Mouse (Mus musculus): Measurements from ENCODE around the gene BC024978. TPM values are rescaled to one million over a fixed set of nuclear protein-coding genes. Genes with fewer than 3 reads are reported as not detected.

Gene BC024978
- 2.8 and 3.2 TPM in 2 replicates for polyA plus RNA-seq (2014; fragmentation: Nextera tagmentation; extraction: Ambion mirVana)

- H3K27me3 ChIP-seq (replicated peaks; ENCODE audit: control insufficient read depth, insufficient read depth, low read length), result no peaks in the 10 kb centered on the region
- 1% methylated on average over 64 of the region's 64 CpGs for WGBS
- H3K4me3 ChIP-seq (ENCODE audit: low read depth, low read length), result peak within 1 kb of the TSS; percentile 83
- ATAC-seq (peak; percentile 99), DNase-seq (ENCODE audit: low spot score) (peak; percentile 100)
- peaks cover 41% of the 10 kb centered on the region for H3K36me3 ChIP-seq (ENCODE audit: control insufficient read depth, insufficient read depth, low read length)
- peaks cover 11% of the 10 kb centered on the region for H3K4me1 ChIP-seq (ENCODE audit: control insufficient read depth, insufficient read depth, low read length)
- no peaks in the 10 kb centered on the region for H3K9me3 ChIP-seq (replicated peaks; ENCODE audit: control insufficient read depth, low read length)
- peak within 1 kb of the TSS; percentile 90 for H3K9ac ChIP-seq (ENCODE audit: low read length)
- H3K4me2 ChIP-seq (ENCODE audit: low read length), result peak within 1 kb of the TSS; percentile 92
- peak within 1 kb of the TSS; percentile 97 for H3K27ac ChIP-seq (ENCODE audit: low read depth, low read length)
Observed at GRCm38 (mm10) chr7:27195681-27196611, at the start of gene BC024978, which contains the start of gene Snrpa. BC024978 (plus strand) TSS chr7:27195781. Snrpa (minus strand) TSS chr7:27196271.

- no peak for ATAC-seq
Observed at GRCm38 (mm10) chr7:27153205-27153764, 42.3 kb upstream of the BC024978 start, which contains the start of gene Cyp2t4. Cyp2t4 (plus strand) TSS chr7:27153714.

GRCm38 (mm10) chr7:27156005-27156404 is 39.6 kb upstream of the BC024978 start:
- no peaks in the 10 kb centered on the region for H3K27me3 ChIP-seq (replicated peaks; ENCODE audit: control insufficient read depth, insufficient read depth, low read length)
- peaks cover 35% of the 10 kb centered on the region for H3K36me3 ChIP-seq (ENCODE audit: control insufficient read depth, insufficient read depth, low read length)
- no peaks in the 10 kb centered on the region for H3K9me3 ChIP-seq (replicated peaks; ENCODE audit: control insufficient read depth, low read length)
- 76% methylated on average over 13 of the region's 13 CpGs for WGBS
- no peak overlapping the region; the same call in 1 of the 2 replicates for H3K27ac ChIP-seq (ENCODE audit: low read depth, low read length)
- H3K4me2 ChIP-seq (ENCODE audit: low read length), result no peak overlapping the region
- H3K4me1 ChIP-seq (ENCODE audit: control insufficient read depth, insufficient read depth, low read length), result peaks cover 5% of the 10 kb centered on the region
- DNase-seq (ENCODE audit: low spot score) (no peak), ATAC-seq (no peak)
- H3K9ac ChIP-seq (ENCODE audit: low read length), result no peak overlapping the region
- H3K4me3 ChIP-seq (ENCODE audit: low read depth, low read length), result no peak overlapping the region

More at GRCm38 (mm10) chr7:27153205-27153764, 42.3 kb upstream of the BC024978 start, which contains the start of gene Cyp2t4:
- H3K36me3 ChIP-seq (ENCODE audit: control insufficient read depth, insufficient read depth, low read length), result peaks cover 12% of the 10 kb centered on the region
- H3K9ac ChIP-seq (ENCODE audit: low read length), result no peak within 1 kb of the TSS
- no peak for DNase-seq (ENCODE audit: low spot score)
- H3K4me3 ChIP-seq (ENCODE audit: low read depth, low read length), result no peak within 1 kb of the TSS
- H3K27me3 ChIP-seq (replicated peaks; ENCODE audit: control insufficient read depth, insufficient read depth, low read length), result no peaks in the 10 kb centered on the region
- H3K4me2 ChIP-seq (ENCODE audit: low read length), result no peak within 1 kb of the TSS
- H3K9me3 ChIP-seq (replicated peaks; ENCODE audit: control insufficient read depth, low read length), result no peaks in the 10 kb centered on the region
- no peaks in the 10 kb centered on the region for H3K4me1 ChIP-seq (ENCODE audit: control insufficient read depth, insufficient read depth, low read length)
- H3K27ac ChIP-seq (ENCODE audit: low read depth, low read length), result no peak within 1 kb of the TSS
- WGBS, result 72% methylated on average over 10 of the region's 10 CpGs

DNA sequence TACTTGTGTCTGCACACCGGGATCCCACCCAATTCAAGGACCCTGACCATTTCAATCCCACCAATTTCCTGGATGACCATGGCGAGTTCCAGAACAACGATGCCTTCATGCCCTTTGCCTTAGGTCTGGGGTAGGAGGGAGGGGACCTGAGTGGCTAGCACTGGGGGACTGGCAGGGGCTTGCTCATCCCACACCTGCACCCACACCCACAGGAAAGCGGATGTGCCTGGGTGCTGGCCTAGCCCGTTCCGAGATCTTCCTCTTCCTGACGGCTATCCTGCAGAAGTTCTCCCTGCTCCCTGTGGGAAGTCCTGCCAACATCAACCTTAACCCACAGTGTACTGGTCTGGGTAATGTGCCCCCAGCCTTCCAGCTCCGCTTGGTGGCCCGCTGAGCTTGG is 37.4 kb upstream of the BC024978 start:
- DNase-seq (ENCODE audit: low spot score), result no peak
- no peaks in the 10 kb centered on the region for H3K9me3 ChIP-seq (replicated peaks; ENCODE audit: control insufficient read depth, low read length)
- H3K4me2 ChIP-seq (ENCODE audit: low read length), result no peak overlapping the region

GRCm38 (mm10) chr7:27159256-27159655 is 36.3 kb upstream of the BC024978 start:
- Histone ChIP-seq H3K4me3 (ENCODE audit: low read depth, low read length) (no peak overlapping the region), H3K36me3 (ENCODE audit: control insufficient read depth, insufficient read depth, low read length) (peaks cover 58% of the 10 kb centered on the region), H3K4me1 (ENCODE audit: control insufficient read depth, insufficient read depth, low read length) (peaks cover 23% of the 10 kb centered on the region), H3K27me3 (replicated peaks; ENCODE audit: control insufficient read depth, insufficient read depth, low read length) (no peaks in the 10 kb centered on the region), H3K9ac (ENCODE audit: low read length) (no peak overlapping the region), H3K4me2 (ENCODE audit: low read length) (no peak overlapping the region), H3K27ac (ENCODE audit: low read depth, low read length) (no peak overlapping the region), H3K9me3 (replicated peaks; ENCODE audit: control insufficient read depth, low read length) (no peaks in the 10 kb centered on the region)
- 93% methylated on average over 6 of the region's 6 CpGs for WGBS
- no peak for ATAC-seq
- no peak for DNase-seq (ENCODE audit: low spot score)

More for the DNA sequence above, 37.4 kb upstream of the BC024978 start:
- H3K27ac ChIP-seq (ENCODE audit: low read depth, low read length), result no peak overlapping the region
- no peaks in the 10 kb centered on the region for H3K27me3 ChIP-seq (replicated peaks; ENCODE audit: control insufficient read depth, insufficient read depth, low read length)
- no peak for ATAC-seq
- H3K36me3 ChIP-seq (ENCODE audit: control insufficient read depth, insufficient read depth, low read length), result peaks cover 47% of the 10 kb centered on the region
- peaks cover 12% of the 10 kb centered on the region for H3K4me1 ChIP-seq (ENCODE audit: control insufficient read depth, insufficient read depth, low read length)
- no peak overlapping the region for H3K4me3 ChIP-seq (ENCODE audit: low read depth, low read length)
- WGBS, result 96% methylated on average over 9 of the region's 9 CpGs
- no peak overlapping the region for H3K9ac ChIP-seq (ENCODE audit: low read length)

DNA sequence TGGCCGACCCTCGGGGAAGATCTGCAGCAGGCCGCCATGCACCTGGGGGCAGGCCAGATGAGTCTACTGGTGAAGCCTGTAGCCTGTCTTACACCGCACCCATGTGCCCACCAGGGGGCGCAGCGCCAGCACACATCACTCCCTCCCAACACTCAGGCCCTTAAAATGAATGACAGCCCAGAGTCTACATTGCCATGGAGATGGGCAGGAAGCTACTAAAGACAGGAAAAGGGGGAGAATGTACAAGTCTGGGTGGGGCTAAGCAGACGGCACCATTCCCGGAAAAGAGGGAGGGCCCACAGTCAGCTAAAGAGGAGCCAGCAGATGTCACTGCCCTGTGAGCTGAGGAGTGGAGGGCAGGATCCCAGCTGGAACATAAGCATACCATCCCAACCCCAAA is 35.7 kb upstream of the BC024978 start:
- no peaks in the 10 kb centered on the region for H3K9me3 ChIP-seq (replicated peaks; ENCODE audit: control insufficient read depth, low read length)
- ATAC-seq, result peak; percentile 94
- H3K4me2 ChIP-seq (ENCODE audit: low read length), result no peak overlapping the region
- H3K36me3 ChIP-seq (ENCODE audit: control insufficient read depth, insufficient read depth, low read length), result peaks cover 64% of the 10 kb centered on the region
- H3K27me3 ChIP-seq (replicated peaks; ENCODE audit: control insufficient read depth, insufficient read depth, low read length), result no peaks in the 10 kb centered on the region
- H3K27ac ChIP-seq (ENCODE audit: low read depth, low read length), result peak overlapping the region; percentile 39; the same call in 1 of the 2 replicates
- no peak overlapping the region for H3K9ac ChIP-seq (ENCODE audit: low read length)
- 13% methylated on average over 8 of the region's 8 CpGs for WGBS
- DNase-seq (ENCODE audit: low spot score), result peak; percentile 94
- H3K4me3 ChIP-seq (ENCODE audit: low read depth, low read length), result no peak overlapping the region
- peaks cover 29% of the 10 kb centered on the region for H3K4me1 ChIP-seq (ENCODE audit: control insufficient read depth, insufficient read depth, low read length)

- Histone ChIP-seq H3K4me1 (ENCODE audit: control insufficient read depth, insufficient read depth, low read length) (peaks cover 38% of the 10 kb centered on the region), H3K4me2 (ENCODE audit: low read length) (no peak overlapping the region), H3K9ac (ENCODE audit: low read length) (no peak overlapping the region), H3K36me3 (ENCODE audit: control insufficient read depth, insufficient read depth, low read length) (peaks cover 70% of the 10 kb centered on the region), H3K27ac (ENCODE audit: low read depth, low read length) (no peak overlapping the region), H3K4me3 (ENCODE audit: low read depth, low read length) (no peak overlapping the region), H3K9me3 (replicated peaks; ENCODE audit: control insufficient read depth, low read length) (no peaks in the 10 kb centered on the region), H3K27me3 (replicated peaks; ENCODE audit: control insufficient read depth, insufficient read depth, low read length) (no peaks in the 10 kb centered on the region)
- WGBS, result 85% methylated on average over 3 of the region's 3 CpGs
- ATAC-seq (no peak), DNase-seq (ENCODE audit: low spot score) (no peak)
Observed at GRCm38 (mm10) chr7:27160921-27161320, 34.7 kb upstream of the BC024978 start.

DNA sequence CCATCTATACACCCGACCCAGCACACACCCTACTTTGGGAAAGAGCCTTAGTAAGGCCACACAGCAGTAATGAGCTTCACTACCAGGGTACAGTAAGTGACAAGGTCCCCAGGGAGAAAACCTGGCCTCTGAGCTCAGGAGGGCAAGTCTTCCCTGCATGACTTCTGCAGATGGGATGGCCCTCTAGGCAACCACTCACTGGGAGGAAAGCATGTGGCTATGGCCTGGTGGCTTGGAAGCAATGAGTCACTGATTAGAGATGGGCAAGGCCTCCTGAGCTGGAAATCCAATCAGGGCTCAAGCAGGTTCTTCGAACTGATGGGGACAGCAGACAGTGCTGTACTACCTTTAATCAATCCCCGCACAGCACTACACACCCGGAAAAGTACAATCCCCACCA is 33.8 kb upstream of the BC024978 start:
- Histone ChIP-seq H3K9me3 (replicated peaks; ENCODE audit: control insufficient read depth, low read length) (no peaks in the 10 kb centered on the region), H3K9ac (ENCODE audit: low read length) (0 out of 2 replicates have a peak overlapping the region, but pooled peaks have one; percentile 17), H3K27me3 (replicated peaks; ENCODE audit: control insufficient read depth, insufficient read depth, low read length) (no peaks in the 10 kb centered on the region), H3K36me3 (ENCODE audit: control insufficient read depth, insufficient read depth, low read length) (peaks cover 70% of the 10 kb centered on the region), H3K4me1 (ENCODE audit: control insufficient read depth, insufficient read depth, low read length) (peaks cover 38% of the 10 kb centered on the region), H3K27ac (ENCODE audit: low read depth, low read length) (no peak overlapping the region), H3K4me3 (ENCODE audit: low read depth, low read length) (no peak overlapping the region), H3K4me2 (ENCODE audit: low read length) (no peak overlapping the region)
- no peak for DNase-seq (ENCODE audit: low spot score)
- ATAC-seq, result no peak
- WGBS, result 90% methylated on average over 4 of the region's 4 CpGs

Data from forebrain, embryonic 14.5 days (tissue).